Mouse (Mus musculus): ENCODE measurements around the gene Cacna2d3. TPM values are rescaled to one million over a fixed set of nuclear protein-coding genes. Genes with fewer than 3 reads are reported as not detected.

Cacna2d3 gene
- polyA plus RNA-seq, 1 experiment from 2014 or later: 1.3 TPM

DNA sequence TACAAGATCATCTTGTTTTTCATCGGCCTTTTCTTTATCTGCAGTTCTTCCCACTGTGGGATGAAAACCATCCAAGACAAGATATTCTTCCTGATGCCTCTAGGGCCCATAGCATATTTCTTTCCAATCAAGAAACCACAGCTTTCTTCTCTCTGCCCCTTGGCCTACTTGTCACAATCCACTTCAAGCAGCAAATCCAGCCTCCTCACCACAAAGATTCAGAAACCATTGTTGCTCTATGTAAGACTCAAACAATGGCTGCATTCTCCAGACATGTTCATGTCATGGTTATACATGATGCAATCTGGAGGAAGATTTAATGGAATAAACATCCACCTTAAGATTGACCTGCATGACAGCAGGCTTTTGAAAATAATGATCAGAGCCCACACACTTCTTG is 505.6 kb downstream of the Cacna2d3 start:
- Histone ChIP-seq H3K4me1 (ENCODE audit: control insufficient read depth in 2 of 2, insufficient read depth in 2 of 2, low read length in 2 of 2) (no peaks in the 10 kb centered on the region), H3K36me3 (ENCODE audit: control insufficient read depth, insufficient read depth, low read length) (no peaks in the 10 kb centered on the region), H3K27me3 (ENCODE audit: control insufficient read depth, insufficient read depth, low read length) (no peaks in the 10 kb centered on the region), H3K27ac (replicated peaks in 1 of 2; ENCODE audit: control insufficient read depth in 1 of 2, insufficient read depth in 1 of 2, low read depth in 2 of 2, low read length in 2 of 2) (no peak overlapping the region), H3K4me3 (ENCODE audit: control insufficient read depth in 1 of 2, insufficient read depth in 1 of 2, low read depth in 1 of 2, low read length in 2 of 2) (no peak overlapping the region), H3K9me3 (ENCODE audit: control insufficient read depth, low read length) (no peaks in the 10 kb centered on the region), H3K9ac (ENCODE audit: low read length) (no peak overlapping the region), H3K4me2 (ENCODE audit: low read length) (no peak overlapping the region)
- no peak for ATAC-seq (ENCODE audit: insufficient number of reproducible peaks, insufficient read depth, low FRiP score, low read depth)
- 60% methylated on average over 1 of the region's 1 CpGs for WGBS

DNA sequence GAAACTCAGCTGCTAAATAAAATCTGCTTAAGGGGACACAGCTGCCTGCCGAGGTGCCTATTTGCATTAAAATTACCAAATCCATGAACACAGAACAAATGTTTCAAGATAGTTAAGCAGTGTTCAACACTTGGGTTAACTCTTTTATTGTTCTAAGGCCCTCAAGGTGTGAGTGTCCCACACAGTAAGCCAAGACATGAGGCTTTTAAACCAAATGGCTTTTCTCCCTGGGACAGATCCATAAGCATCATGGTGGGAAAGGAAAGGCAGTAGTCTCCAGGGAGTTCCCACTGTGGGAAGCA is 516.7 kb downstream of the Cacna2d3 start:
- Histone ChIP-seq H3K27ac (replicated peaks in 1 of 2; ENCODE audit: control insufficient read depth in 1 of 2, insufficient read depth in 1 of 2, low read depth in 2 of 2, low read length in 2 of 2) (no peak overlapping the region), H3K4me3 (ENCODE audit: control insufficient read depth in 1 of 2, insufficient read depth in 1 of 2, low read depth in 1 of 2, low read length in 2 of 2) (no peak overlapping the region), H3K4me1 (ENCODE audit: control insufficient read depth in 2 of 2, insufficient read depth in 2 of 2, low read length in 2 of 2) (no peaks in the 10 kb centered on the region), H3K9ac (ENCODE audit: low read length) (no peak overlapping the region), H3K4me2 (ENCODE audit: low read length) (no peak overlapping the region), H3K27me3 (ENCODE audit: control insufficient read depth, insufficient read depth, low read length) (no peaks in the 10 kb centered on the region), H3K9me3 (ENCODE audit: control insufficient read depth, low read length) (no peaks in the 10 kb centered on the region), H3K36me3 (ENCODE audit: control insufficient read depth, insufficient read depth, low read length) (no peaks in the 10 kb centered on the region)
- ATAC-seq (ENCODE audit: insufficient number of reproducible peaks, insufficient read depth, low FRiP score, low read depth): no peak
- 91% methylated on average over 1 of the region's 1 CpGs for WGBS

DNA sequence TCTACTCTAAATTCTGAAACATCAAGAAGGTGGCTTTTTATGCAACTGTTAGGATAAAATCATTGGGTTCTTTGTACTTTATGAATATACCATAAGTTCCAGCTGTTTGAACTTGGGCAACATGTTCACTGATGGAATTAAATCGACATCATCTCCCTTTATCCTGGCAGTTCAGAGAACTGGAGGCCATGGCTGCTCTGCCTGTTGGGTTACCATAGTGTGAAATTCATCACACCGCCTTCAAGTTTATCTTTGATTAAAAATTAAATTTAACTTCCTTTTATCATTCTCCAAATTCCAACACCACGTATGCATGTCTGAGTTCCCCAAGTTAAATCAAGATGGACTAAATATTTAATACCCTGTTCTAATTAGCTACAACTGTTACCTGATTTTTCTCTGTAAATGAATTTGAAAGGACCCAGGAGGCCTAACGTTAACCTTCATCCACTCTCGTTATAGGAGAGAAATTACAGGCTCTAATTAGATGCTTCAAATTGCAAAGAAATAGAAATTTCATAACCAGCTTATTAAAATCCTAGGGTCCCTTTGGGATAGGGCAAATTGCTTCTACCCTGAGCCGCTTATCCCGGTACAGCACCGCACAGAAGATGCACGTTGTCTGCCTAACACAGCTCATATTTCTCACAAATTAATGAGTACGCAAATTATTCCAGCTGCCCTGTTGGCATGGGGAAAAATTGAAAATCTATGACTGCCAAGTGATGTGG is 517.3 kb downstream of the Cacna2d3 start:
- ATAC-seq (ENCODE audit: insufficient number of reproducible peaks, insufficient read depth, low FRiP score, low read depth): no peak
- Histone ChIP-seq H3K9me3 (ENCODE audit: control insufficient read depth, low read length) (no peaks in the 10 kb centered on the region), H3K27me3 (ENCODE audit: control insufficient read depth, insufficient read depth, low read length) (no peaks in the 10 kb centered on the region), H3K36me3 (ENCODE audit: control insufficient read depth, insufficient read depth, low read length) (no peaks in the 10 kb centered on the region), H3K9ac (ENCODE audit: low read length) (no peak overlapping the region), H3K4me1 (ENCODE audit: control insufficient read depth in 2 of 2, insufficient read depth in 2 of 2, low read length in 2 of 2) (no peaks in the 10 kb centered on the region), H3K4me2 (ENCODE audit: low read length) (no peak overlapping the region), H3K4me3 (ENCODE audit: control insufficient read depth in 1 of 2, insufficient read depth in 1 of 2, low read depth in 1 of 2, low read length in 2 of 2) (no peak overlapping the region), H3K27ac (replicated peaks in 1 of 2; ENCODE audit: control insufficient read depth in 1 of 2, insufficient read depth in 1 of 2, low read depth in 2 of 2, low read length in 2 of 2) (no peak overlapping the region)
- WGBS: 86% methylated on average over 10 of the region's 10 CpGs

GRCm38 (mm10) chr14:29196171-29196570 is 525.5 kb downstream of the Cacna2d3 start:
- Histone ChIP-seq H3K27me3 (ENCODE audit: control insufficient read depth, insufficient read depth, low read length) (no peaks in the 10 kb centered on the region), H3K9me3 (ENCODE audit: control insufficient read depth, low read length) (no peaks in the 10 kb centered on the region), H3K27ac (replicated peaks in 1 of 2; ENCODE audit: control insufficient read depth in 1 of 2, insufficient read depth in 1 of 2, low read depth in 2 of 2, low read length in 2 of 2) (no peak overlapping the region), H3K36me3 (ENCODE audit: control insufficient read depth, insufficient read depth, low read length) (no peaks in the 10 kb centered on the region), H3K9ac (ENCODE audit: low read length) (no peak overlapping the region), H3K4me3 (ENCODE audit: control insufficient read depth in 1 of 2, insufficient read depth in 1 of 2, low read depth in 1 of 2, low read length in 2 of 2) (no peak overlapping the region), H3K4me2 (ENCODE audit: low read length) (no peak overlapping the region), H3K4me1 (ENCODE audit: control insufficient read depth in 2 of 2, insufficient read depth in 2 of 2, low read length in 2 of 2) (no peaks in the 10 kb centered on the region)
- no peak for ATAC-seq (ENCODE audit: insufficient number of reproducible peaks, insufficient read depth, low FRiP score, low read depth)

GRCm38 (mm10) chr14:29191426-29191825 is 530.2 kb downstream of the Cacna2d3 start:
- H3K4me2 ChIP-seq (ENCODE audit: low read length): no peak overlapping the region
- WGBS: 70% methylated on average over 3 of the region's 3 CpGs

GRCm38 (mm10) chr14:29183730-29184129 is 537.9 kb downstream of the Cacna2d3 start:
- Histone ChIP-seq H3K4me2 (ENCODE audit: low read length) (no peak overlapping the region), H3K27me3 (ENCODE audit: control insufficient read depth, insufficient read depth, low read length) (no peaks in the 10 kb centered on the region), H3K36me3 (ENCODE audit: control insufficient read depth, insufficient read depth, low read length) (no peaks in the 10 kb centered on the region), H3K4me3 (ENCODE audit: control insufficient read depth in 1 of 2, insufficient read depth in 1 of 2, low read depth in 1 of 2, low read length in 2 of 2) (no peak overlapping the region), H3K9me3 (ENCODE audit: control insufficient read depth, low read length) (no peaks in the 10 kb centered on the region), H3K4me1 (ENCODE audit: control insufficient read depth in 2 of 2, insufficient read depth in 2 of 2, low read length in 2 of 2) (peaks cover 8 to 10% of the 10 kb centered on the region in 2 experiments), H3K9ac (ENCODE audit: low read length) (no peak overlapping the region), H3K27ac (replicated peaks in 1 of 2; ENCODE audit: control insufficient read depth in 1 of 2, insufficient read depth in 1 of 2, low read depth in 2 of 2, low read length in 2 of 2) (no peak overlapping the region)
- no peak for ATAC-seq (ENCODE audit: insufficient number of reproducible peaks, insufficient read depth, low FRiP score, low read depth)
- 80% methylated on average over 5 of the region's 5 CpGs for WGBS

More at GRCm38 (mm10) chr14:29191426-29191825, 530.2 kb downstream of the Cacna2d3 start:
- no peak overlapping the region for H3K4me3 ChIP-seq (ENCODE audit: control insufficient read depth in 1 of 2, insufficient read depth in 1 of 2, low read depth in 1 of 2, low read length in 2 of 2)
- no peak overlapping the region for H3K27ac ChIP-seq (replicated peaks in 1 of 2; ENCODE audit: control insufficient read depth in 1 of 2, insufficient read depth in 1 of 2, low read depth in 2 of 2, low read length in 2 of 2)
- no peaks in the 10 kb centered on the region for H3K4me1 ChIP-seq (ENCODE audit: control insufficient read depth in 2 of 2, insufficient read depth in 2 of 2, low read length in 2 of 2)
- no peaks in the 10 kb centered on the region for H3K9me3 ChIP-seq (ENCODE audit: control insufficient read depth, low read length)
- H3K27me3 ChIP-seq (ENCODE audit: control insufficient read depth, insufficient read depth, low read length): no peaks in the 10 kb centered on the region
- no peak overlapping the region for H3K9ac ChIP-seq (ENCODE audit: low read length)
- no peak for ATAC-seq (ENCODE audit: insufficient number of reproducible peaks, insufficient read depth, low FRiP score, low read depth)
- no peaks in the 10 kb centered on the region for H3K36me3 ChIP-seq (ENCODE audit: control insufficient read depth, insufficient read depth, low read length)

- Histone ChIP-seq H3K27ac (replicated peaks in 1 of 2; ENCODE audit: control insufficient read depth in 1 of 2, insufficient read depth in 1 of 2, low read depth in 2 of 2, low read length in 2 of 2) (peak overlapping the region; percentile 33 to 61; a peak in 3 of 4 replicates), H3K4me1 (ENCODE audit: control insufficient read depth in 2 of 2, insufficient read depth in 2 of 2, low read length in 2 of 2) (peaks cover 8 to 14% of the 10 kb centered on the region in 2 experiments), H3K4me2 (ENCODE audit: low read length) (peak overlapping the region; percentile 38), H3K36me3 (ENCODE audit: control insufficient read depth, insufficient read depth, low read length) (no peaks in the 10 kb centered on the region), H3K9me3 (ENCODE audit: control insufficient read depth, low read length) (no peaks in the 10 kb centered on the region), H3K9ac (ENCODE audit: low read length) (no peak overlapping the region), H3K27me3 (ENCODE audit: control insufficient read depth, insufficient read depth, low read length) (no peaks in the 10 kb centered on the region), H3K4me3 (ENCODE audit: control insufficient read depth in 1 of 2, insufficient read depth in 1 of 2, low read depth in 1 of 2, low read length in 2 of 2) (no peak overlapping the region)
- 32% methylated on average over 11 of the region's 11 CpGs for WGBS
- no peak for ATAC-seq (ENCODE audit: insufficient number of reproducible peaks, insufficient read depth, low FRiP score, low read depth)
Measured at GRCm38 (mm10) chr14:29179397-29179888, 542.2 kb downstream of the Cacna2d3 start.
